Mouse (Mus musculus) liver, adult 2 months (tissue): Measurements from ENCODE around the gene Snx10.

Experiments used
- CTCF ChIP-seq: fragments of 200-500 bp; IDR thresholded peaks from 2 replicates; pipeline ENCODE4 v1.5.1; 2011; ENCODE audit warnings: low read depth, low read length, control low read depth
- POLR2A ChIP-seq: fragments of 200-500 bp; IDR thresholded peaks from 2 replicates; pipeline ENCODE4 v1.6.1; 2011; ENCODE audit warnings: low read length, control low read depth; ENCODE audit not compliant: insufficient read depth; ENCODE audit errors: extremely low read depth

DNA sequence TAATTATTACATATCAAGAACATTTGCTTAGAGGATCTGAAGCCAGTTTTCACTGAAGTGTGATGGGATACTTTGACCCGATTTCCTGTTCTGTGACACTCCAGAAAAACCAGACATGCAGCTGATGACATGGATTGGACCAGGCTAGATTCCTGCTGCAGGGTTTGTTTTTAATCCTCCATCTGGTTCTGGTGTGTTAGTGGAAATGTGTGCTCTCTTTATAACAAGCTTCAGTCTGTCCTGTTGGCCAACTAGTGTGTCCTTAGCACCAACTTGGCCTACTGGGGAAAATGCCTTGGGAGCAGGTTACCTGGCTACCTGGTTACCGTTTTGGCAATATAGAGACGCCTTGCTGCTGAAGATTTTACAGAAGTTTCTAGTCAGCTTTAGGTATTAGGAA is 63.6 kb downstream of the Snx10 start:
- TF ChIP-seq CTCF (no peak), POLR2A (no peak)
